Mouse (Mus musculus) lung, adult 18-20 months (tissue): ENCODE results near the gene Pld3.

ENCODE experiments used
- DNase-seq, 2 experiments: peaks; one replicate each; pipeline ENCODE4 v3.0.0; 2022; ENCODE audit warnings: mixed read lengths in 2 of 2

The Pld3 gene

DNA sequence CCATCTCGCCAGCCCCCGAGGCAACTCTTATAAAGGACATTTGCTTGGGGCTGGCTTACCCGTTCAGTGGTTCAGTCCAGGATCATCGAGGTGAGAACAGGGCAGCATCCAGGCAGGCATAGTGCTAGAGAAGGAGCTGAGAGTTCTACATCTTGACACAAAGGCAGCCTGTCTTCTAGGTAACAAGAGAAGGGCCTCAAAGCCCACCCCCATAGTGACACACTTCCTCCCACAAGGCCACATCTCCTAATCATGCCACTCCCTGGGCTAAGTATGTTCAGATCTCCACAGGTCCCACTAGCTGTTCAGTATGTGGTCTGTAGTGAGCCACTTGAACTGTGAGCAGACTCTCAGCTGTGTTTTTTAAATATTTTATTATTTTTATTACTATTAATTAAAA lies 69.2 kb downstream of the Pld3 start:
- no peak for DNase-seq
